8 mouse cellular contexts compared by ENCODE assay signal in the genomic region with DNA sequence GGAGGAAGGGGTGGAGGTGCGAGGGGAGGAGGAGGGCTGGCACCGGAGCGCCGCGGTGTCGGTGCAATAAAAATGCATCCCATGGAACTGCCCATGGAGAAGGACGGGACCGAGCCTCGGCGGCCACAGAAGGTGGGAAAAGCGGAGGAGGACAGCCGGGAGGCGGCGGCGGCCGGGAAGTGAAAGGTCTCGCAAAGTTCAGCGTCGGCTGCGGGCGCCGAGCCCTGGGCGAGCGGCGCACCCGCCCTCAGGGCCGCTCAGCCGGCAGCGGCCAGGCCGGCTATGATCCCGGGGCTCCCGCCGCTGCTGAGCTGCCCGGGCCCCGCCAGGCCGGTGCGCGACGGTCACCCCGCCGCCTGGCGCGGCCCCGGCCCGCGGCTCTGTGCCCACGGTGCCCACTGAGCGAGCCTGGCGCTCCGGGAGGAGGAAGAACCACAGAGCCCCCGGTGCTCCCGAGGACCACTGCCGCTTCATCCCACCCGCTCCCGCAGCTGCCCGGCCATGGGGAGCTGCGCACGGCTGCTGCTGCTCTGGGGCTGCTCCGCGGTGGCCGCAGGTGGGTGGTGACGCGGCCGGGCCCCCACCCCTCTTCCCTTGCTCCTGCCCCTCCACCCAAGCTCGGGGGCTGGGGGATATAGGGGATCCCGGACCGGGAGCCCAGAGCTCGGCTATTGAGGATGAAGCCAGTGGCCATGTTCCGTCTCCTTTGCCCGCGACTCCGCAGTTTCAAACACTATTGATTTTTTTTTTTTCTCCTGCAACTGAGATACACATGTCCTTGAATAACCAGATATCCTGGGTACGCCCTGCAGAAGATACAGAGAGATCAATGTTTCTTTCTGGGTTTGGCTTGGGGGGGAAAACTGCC. TPM values are rescaled to one million over a fixed set of nuclear protein-coding genes. Genes with fewer than 3 reads are reported as not detected.
A peak's percentile ranks its signal among the peaks of the same experiment; 100 is the strongest.
DNase-seq lines count a peak whose midpoint lies in the region; ATAC-seq lines count a peak whose summit lies in the region.

No protein-coding gene starts in this region.

- H3K4me1 ChIP-seq in brown adipose tissue, adult 24 weeks (ENCODE audit: control insufficient read depth, insufficient read depth, insufficient read length, low read length) = no peaks in the 10 kb centered on the region
- H3K4me1 ChIP-seq in forebrain, embryonic 12.5 days = peaks cover 33% of the 10 kb centered on the region
- H3K4me1 ChIP-seq in limb, embryonic 10.5 days = peaks cover 26% of the 10 kb centered on the region
- H3K4me1 ChIP-seq in midbrain, embryonic 10.5 days = peaks cover 37% of the 10 kb centered on the region
- H3K4me1 ChIP-seq in stomach, embryonic 16.5 days (ENCODE audit: control insufficient read depth, insufficient read depth, low read length) = peaks cover 15% of the 10 kb centered on the region

- peak overlapping the region; percentile 96 for H3K9ac ChIP-seq in forebrain, embryonic 12.5 days
- peak overlapping the region; percentile 78 for H3K9ac ChIP-seq in stomach, embryonic 16.5 days (ENCODE audit: low read length)

- ATAC-seq in forebrain, embryonic 12.5 days (ENCODE audit: low FRiP score) = peak; percentile 78
- ATAC-seq in stomach, embryonic 16.5 days (ENCODE audit: insufficient read depth, low FRiP score) = peak; percentile 58; the same call in 1 of the 2 replicates

- H3K4me2 ChIP-seq in forebrain, embryonic 12.5 days = peak overlapping the region; percentile 95
- H3K4me2 ChIP-seq in stomach, embryonic 16.5 days (ENCODE audit: low read depth, low read length) = peak overlapping the region; percentile 99

- peak; percentile 20 to 39 for DNase-seq in layer of hippocampus, postnatal 10 days (ENCODE audit: low spot score in 2 of 2)
- no peak for DNase-seq in layer of hippocampus, adult 9-11 months
- peak; percentile 57 for DNase-seq in heart, postnatal 4 days
- peak; percentile 65 for DNase-seq in limb, embryonic 10.5 days (ENCODE audit: low spot score)
- DNase-seq in midbrain, embryonic 10.5 days (ENCODE audit: low spot score) = peak; percentile 77

- H3K36me3 ChIP-seq in forebrain, embryonic 12.5 days (replicated peaks) = peaks cover 17% of the 10 kb centered on the region
- no peaks in the 10 kb centered on the region for H3K36me3 ChIP-seq in limb, embryonic 10.5 days
- peaks cover 19% of the 10 kb centered on the region for H3K36me3 ChIP-seq in midbrain, embryonic 10.5 days
- H3K36me3 ChIP-seq in stomach, embryonic 16.5 days (ENCODE audit: control insufficient read depth, insufficient read depth, low read length) = no peaks in the 10 kb centered on the region

- H3K9me3 ChIP-seq in forebrain, embryonic 12.5 days = no peaks in the 10 kb centered on the region
- H3K9me3 ChIP-seq in limb, embryonic 10.5 days (replicated peaks) = no peaks in the 10 kb centered on the region
- H3K9me3 ChIP-seq in midbrain, embryonic 10.5 days (replicated peaks) = no peaks in the 10 kb centered on the region
- H3K9me3 ChIP-seq in stomach, embryonic 16.5 days (replicated peaks; ENCODE audit: control insufficient read depth, low read length) = no peaks in the 10 kb centered on the region

- 0 out of 2 replicates have a peak overlapping the region, but pooled peaks have one; percentile 39 for H3K27ac ChIP-seq in brown adipose tissue, adult 24 weeks (replicated peaks; ENCODE audit: low read depth, low read length)
- H3K27ac ChIP-seq in forebrain, embryonic 12.5 days = peak overlapping the region; percentile 75
- H3K27ac ChIP-seq in limb, embryonic 10.5 days = peak overlapping the region; percentile 93
- H3K27ac ChIP-seq in midbrain, embryonic 10.5 days (replicated peaks) = peak overlapping the region; percentile 97
- H3K27ac ChIP-seq in stomach, embryonic 16.5 days (ENCODE audit: low read length) = no peak overlapping the region

- peak overlapping the region; percentile 69 for H3K4me3 ChIP-seq in brown adipose tissue, adult 24 weeks (ENCODE audit: insufficient read depth, low read depth, low read length)
- H3K4me3 ChIP-seq in forebrain, embryonic 12.5 days (replicated peaks) = peak overlapping the region; percentile 91
- peak overlapping the region; percentile 84 for H3K4me3 ChIP-seq in limb, embryonic 10.5 days
- peak overlapping the region; percentile 90 for H3K4me3 ChIP-seq in midbrain, embryonic 10.5 days
- peak overlapping the region; percentile 70 for H3K4me3 ChIP-seq in stomach, embryonic 16.5 days (replicated peaks; ENCODE audit: low read length)

- under 1% methylated on average over 67 of the region's 73 CpGs for WGBS in forebrain, embryonic 12.5 days
- WGBS in limb, embryonic 10.5 days = under 1% methylated on average over 58 of the region's 73 CpGs
- WGBS in midbrain, embryonic 10.5 days = under 1% methylated on average over 70 of the region's 73 CpGs
- WGBS in stomach, embryonic 16.5 days = under 1% methylated on average over 61 of the region's 73 CpGs

- no peaks in the 10 kb centered on the region for H3K27me3 ChIP-seq in forebrain, embryonic 12.5 days
- peaks cover 59% of the 10 kb centered on the region for H3K27me3 ChIP-seq in limb, embryonic 10.5 days (ENCODE audit: low read depth, poor library complexity, severe bottlenecking)
- peaks cover 49% of the 10 kb centered on the region for H3K27me3 ChIP-seq in midbrain, embryonic 10.5 days (ENCODE audit: low read depth, poor library complexity, severe bottlenecking)
- peaks cover 14% of the 10 kb centered on the region for H3K27me3 ChIP-seq in stomach, embryonic 16.5 days (ENCODE audit: control insufficient read depth, insufficient read depth, low read length)

RNA-seq across cellular contexts. Expression of a gene that starts 0.7 kb away (rescaled TPM):
- total RNA-seq in layer of hippocampus, postnatal 10 days (2021) = 1 to 10 TPM; 6.0 to 6.2 TPM
- 4.5 and 6.3 TPM in 2 replicates for polyA plus RNA-seq in brown adipose tissue, adult 24 weeks (2012; ENCODE audit: insufficient read depth, insufficient read length, missing spikeins)
- polyA plus RNA-seq in forebrain, embryonic 12.5 days (2016; fragmentation: Nextera tagmentation; extraction: Ambion mirVana) = 3.5 and 3.7 TPM in 2 replicates
- 10 to 100 TPM; 41.3 to 43.2 TPM for total RNA-seq in heart, postnatal 4 days (2021)
- 0.34 and 0.76 TPM in 2 replicates for polyA plus RNA-seq in limb, embryonic 10.5 days (2016; fragmentation: Nextera tagmentation; extraction: Ambion mirVana)
- 0.89 and 1.2 TPM in 2 replicates for polyA plus RNA-seq in midbrain, embryonic 10.5 days (2016; fragmentation: Nextera tagmentation; extraction: Ambion mirVana)
- 0.39 and 0.74 TPM in 2 replicates for polyA plus RNA-seq in stomach, embryonic 16.5 days (2015; fragmentation: Nextera tagmentation; extraction: Ambion mirVana)

RNA-seq across cellular contexts. Expression of a gene that starts 51.7 kb away (rescaled TPM):
- total RNA-seq in layer of hippocampus, postnatal 10 days (2021) = 10 to 100 TPM; 16.7 TPM
- 14.5 and 26.0 TPM in 2 replicates for polyA plus RNA-seq in brown adipose tissue, adult 24 weeks (2012; ENCODE audit: insufficient read depth, insufficient read length, missing spikeins)
- polyA plus RNA-seq in forebrain, embryonic 12.5 days (2016; fragmentation: Nextera tagmentation; extraction: Ambion mirVana) = 155 and 156 TPM in 2 replicates
- total RNA-seq in heart, postnatal 4 days (2021) = 10 to 100 TPM; 20.3 to 21.3 TPM
- 192 and 220 TPM in 2 replicates for polyA plus RNA-seq in limb, embryonic 10.5 days (2016; fragmentation: Nextera tagmentation; extraction: Ambion mirVana)
- 165 and 191 TPM in 2 replicates for polyA plus RNA-seq in midbrain, embryonic 10.5 days (2016; fragmentation: Nextera tagmentation; extraction: Ambion mirVana)
- polyA plus RNA-seq in stomach, embryonic 16.5 days (2015; fragmentation: Nextera tagmentation; extraction: Ambion mirVana) = 83.3 and 93.2 TPM in 2 replicates
